Mouse (Mus musculus) liver, embryonic 12.5 days (tissue): ENCODE data around the gene Rcan2. TPM values are rescaled to one million over a fixed set of nuclear protein-coding genes. Genes with fewer than 3 reads are reported as not detected.

Experiments used
- ATAC-seq: fragments of 200-750 bp; cut with Nextera tagmentation; 2 replicates; pipeline ENCODE4 v1.8.0; 2017; ENCODE audit warnings: moderate number of reproducible peaks, mild to moderate bottlenecking, moderate library complexity
- H3K27ac ChIP-seq: fragments of 300-500 bp; sonication (generic); 2 replicates; pipeline ENCODE4 v1.5.1; 2016; ENCODE audit warnings: mild to moderate bottlenecking
- H3K27me3 ChIP-seq: fragments of 300-500 bp; sonication (generic); replicated peaks from 2 replicates; pipeline ENCODE4 v1.6.1; 2016; ENCODE audit warnings: mild to moderate bottlenecking, moderate library complexity
- H3K36me3 ChIP-seq: fragments of 300-500 bp; sonication (generic); 2 replicates; pipeline ENCODE4 v1.6.1; 2016; ENCODE audit warnings: mild to moderate bottlenecking, moderate library complexity
- H3K4me1 ChIP-seq: fragments of 300-500 bp; sonication (generic); 2 replicates; pipeline ENCODE4 v1.6.1; 2016
- H3K4me2 ChIP-seq: fragments of 300-500 bp; sonication (generic); 2 replicates; pipeline ENCODE4 v1.6.1; 2016; ENCODE audit warnings: mild to moderate bottlenecking, moderate library complexity
- H3K4me3 ChIP-seq: fragments of 300-500 bp; sonication (generic); 2 replicates; pipeline ENCODE4 v1.5.1; 2016; ENCODE audit warnings: mild to moderate bottlenecking, moderate library complexity
- H3K9ac ChIP-seq: fragments of 300-500 bp; sonication (generic); 2 replicates; pipeline ENCODE4 v1.6.1; 2016; ENCODE audit warnings: mild to moderate bottlenecking, moderate library complexity
- H3K9me3 ChIP-seq: fragments of 300-500 bp; sonication (generic); replicated peaks from 2 replicates; pipeline ENCODE4 v1.6.1; 2016; ENCODE audit warnings: mild to moderate bottlenecking, moderate library complexity
- WGBS: fragments of 180-500 bp; shearing (Covaris S2); methylation state at CpG from one replicate; pipeline ENCODE4 v1.1.7; 2016; ENCODE audit not compliant: insufficient replicate concordance; 5-methylcytosine and 5-hydroxymethylcytosine counted together
- polyA plus RNA-seq: library from polyadenylated mRNA; unstranded; fragments of >200 nt; fragmentation: Nextera tagmentation; extraction: Ambion mirVana; gene quantifications from 2 replicates; pipeline ENCODE4 v1.2.1, GENCODE M21; 2016

Gene Rcan2
- polyA plus RNA-seq, 1 experiment from 2014 or later, result 1.9 TPM

DNA sequence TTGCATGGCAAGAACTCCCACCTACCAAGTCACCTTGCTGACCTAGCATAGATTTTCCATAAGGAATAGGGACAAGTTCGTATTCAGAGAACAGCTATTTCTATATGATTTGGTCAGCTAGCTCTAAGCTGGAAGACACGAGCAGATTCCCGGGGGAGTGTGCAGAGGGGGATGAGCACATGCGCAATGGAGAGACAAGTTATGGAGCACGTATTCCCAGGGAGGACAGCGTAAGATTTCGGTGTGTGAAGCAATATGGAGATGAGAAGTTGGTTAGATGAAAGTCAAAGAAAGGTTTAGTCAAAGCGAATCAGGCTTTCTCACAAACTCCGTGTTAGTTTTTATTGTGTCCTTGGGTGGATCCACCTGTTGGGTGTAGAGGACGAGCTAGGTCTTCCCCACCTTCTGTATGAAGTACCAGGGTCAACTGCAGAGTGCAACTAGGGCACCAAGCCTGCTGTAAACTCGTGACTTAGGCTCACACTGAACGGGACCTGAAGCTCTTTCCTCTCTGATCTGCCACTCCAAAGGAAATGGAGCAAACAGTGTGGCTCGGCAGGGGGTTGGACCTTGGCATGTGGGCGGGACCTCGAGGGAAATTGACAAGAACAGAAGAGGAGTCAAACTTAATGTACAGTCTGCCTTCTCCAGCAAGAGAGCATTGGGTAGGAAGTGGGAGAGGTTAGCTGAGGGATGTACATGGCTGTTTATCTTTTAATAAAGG, 31.4 kb downstream of the Rcan2 start:
- no peak overlapping the region for H3K4me3 ChIP-seq
- H3K9me3 ChIP-seq, result no peaks in the 10 kb centered on the region
- H3K4me1 ChIP-seq, result no peaks in the 10 kb centered on the region
- no peaks in the 10 kb centered on the region for H3K27me3 ChIP-seq
- H3K4me2 ChIP-seq, result no peak overlapping the region
- 0 out of 2 replicates have a peak, but pooled peaks have one; percentile 35 for ATAC-seq
- 52% methylated on average over 15 of the region's 15 CpGs for WGBS
- H3K27ac ChIP-seq, result no peak overlapping the region
- no peaks in the 10 kb centered on the region for H3K36me3 ChIP-seq
- H3K9ac ChIP-seq, result no peak overlapping the region

DNA sequence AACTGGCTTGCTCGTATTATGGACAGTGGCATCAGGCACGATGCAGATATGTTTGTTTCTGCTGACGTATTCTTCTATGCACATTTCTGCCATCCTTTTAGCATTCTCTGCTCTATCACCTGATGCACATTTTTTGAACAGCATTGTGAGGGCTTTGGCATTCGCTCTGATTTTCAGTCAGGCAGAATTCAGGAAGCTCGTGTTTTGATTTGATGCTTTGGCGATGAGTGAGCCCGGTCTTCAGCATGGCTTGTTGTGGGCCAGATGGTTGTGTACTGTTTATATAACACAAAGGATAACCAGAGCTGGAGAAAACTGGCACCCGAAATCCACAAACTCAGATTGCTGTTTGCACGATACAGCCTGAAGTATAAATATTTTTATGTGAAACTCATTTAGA, 39.1 kb downstream of the Rcan2 start:
- no peak for ATAC-seq
- H3K9me3 ChIP-seq, result no peaks in the 10 kb centered on the region
- WGBS, result 68% methylated on average over 9 of the region's 9 CpGs

DNA sequence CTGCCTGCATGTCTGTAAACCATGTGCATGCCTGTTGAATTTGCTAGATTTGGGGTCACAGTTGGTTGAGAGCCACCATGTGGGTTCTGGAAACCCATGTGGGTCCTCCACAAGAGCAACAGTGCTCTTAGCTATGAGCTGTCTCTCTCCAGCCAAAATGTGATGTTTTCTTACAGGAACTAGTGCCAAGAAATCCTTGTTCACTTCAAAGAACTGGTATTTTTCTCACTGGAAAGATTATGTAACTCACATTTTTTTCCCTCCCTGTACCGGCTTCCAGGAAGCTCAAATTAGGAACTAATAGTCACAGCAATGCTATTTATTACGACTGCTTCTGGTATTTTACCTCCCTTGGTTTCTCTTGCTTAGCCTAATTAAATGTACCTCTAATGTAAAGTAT, 45.6 kb downstream of the Rcan2 start:
- ATAC-seq, result no peak
- Histone ChIP-seq H3K27me3 (no peaks in the 10 kb centered on the region), H3K4me1 (no peaks in the 10 kb centered on the region), H3K4me2 (no peak overlapping the region), H3K4me3 (no peak overlapping the region), H3K9me3 (no peaks in the 10 kb centered on the region), H3K36me3 (no peaks in the 10 kb centered on the region), H3K27ac (no peak overlapping the region), H3K9ac (no peak overlapping the region)
- WGBS, result 74% methylated on average over 2 of the region's 2 CpGs

More for the DNA sequence above, 39.1 kb downstream of the Rcan2 start:
- H3K27me3 ChIP-seq, result no peaks in the 10 kb centered on the region
- H3K9ac ChIP-seq, result no peak overlapping the region
- H3K4me3 ChIP-seq, result no peak overlapping the region
- no peaks in the 10 kb centered on the region for H3K4me1 ChIP-seq
- no peak overlapping the region for H3K27ac ChIP-seq
- no peaks in the 10 kb centered on the region for H3K36me3 ChIP-seq
- H3K4me2 ChIP-seq, result no peak overlapping the region

DNA sequence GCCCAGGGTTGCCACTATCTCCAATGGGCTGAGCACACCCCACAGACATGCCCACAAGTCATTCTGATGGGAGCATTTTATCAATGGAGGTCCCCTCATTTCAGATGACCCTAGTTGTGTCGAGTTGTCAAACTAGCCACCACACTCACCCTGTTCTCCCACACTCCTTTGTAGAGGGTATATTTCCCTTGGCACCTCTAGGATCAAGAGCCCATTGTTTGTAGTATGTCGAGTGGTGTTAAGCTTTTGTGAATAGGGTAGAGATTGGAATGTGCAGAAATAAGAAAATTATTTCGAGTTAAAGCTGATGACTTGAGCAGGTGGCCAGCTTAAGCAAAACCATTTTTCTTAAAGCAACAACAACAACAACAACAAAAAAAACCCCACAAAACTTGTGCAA, 47.8 kb downstream of the Rcan2 start:
- Histone ChIP-seq H3K27ac (no peak overlapping the region), H3K36me3 (no peaks in the 10 kb centered on the region), H3K4me2 (no peak overlapping the region), H3K9ac (no peak overlapping the region), H3K9me3 (no peaks in the 10 kb centered on the region), H3K27me3 (no peaks in the 10 kb centered on the region), H3K4me1 (no peaks in the 10 kb centered on the region), H3K4me3 (no peak overlapping the region)
- no peak for ATAC-seq
- 49% methylated on average over 3 of the region's 3 CpGs for WGBS

DNA sequence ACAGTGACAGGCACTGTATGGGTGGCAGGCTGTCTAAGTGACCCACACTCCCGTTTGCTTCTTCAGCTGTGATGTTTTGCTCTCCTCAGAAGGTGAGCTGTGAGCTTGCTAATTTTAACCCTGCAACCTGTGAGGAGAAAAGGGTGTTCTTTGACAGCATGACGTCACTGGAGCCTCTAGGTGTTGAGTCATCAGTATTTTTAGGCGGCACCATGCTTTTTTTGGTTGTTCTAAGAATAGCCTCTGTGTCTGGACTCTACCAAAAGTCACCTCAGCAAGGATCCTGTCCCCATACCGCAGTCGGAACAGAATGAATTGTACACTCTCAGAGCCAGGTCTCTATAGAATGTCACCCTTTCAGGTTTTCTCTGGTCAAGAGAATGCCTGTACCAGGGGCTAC, 54.0 kb downstream of the Rcan2 start:
- no peaks in the 10 kb centered on the region for H3K36me3 ChIP-seq
- H3K9me3 ChIP-seq, result no peaks in the 10 kb centered on the region
- no peak overlapping the region for H3K4me3 ChIP-seq
- 45% methylated on average over 5 of the region's 5 CpGs for WGBS
- no peaks in the 10 kb centered on the region for H3K4me1 ChIP-seq
- no peak overlapping the region for H3K27ac ChIP-seq
- H3K9ac ChIP-seq, result no peak overlapping the region
- no peak for ATAC-seq
- no peaks in the 10 kb centered on the region for H3K27me3 ChIP-seq
- no peak overlapping the region for H3K4me2 ChIP-seq

DNA sequence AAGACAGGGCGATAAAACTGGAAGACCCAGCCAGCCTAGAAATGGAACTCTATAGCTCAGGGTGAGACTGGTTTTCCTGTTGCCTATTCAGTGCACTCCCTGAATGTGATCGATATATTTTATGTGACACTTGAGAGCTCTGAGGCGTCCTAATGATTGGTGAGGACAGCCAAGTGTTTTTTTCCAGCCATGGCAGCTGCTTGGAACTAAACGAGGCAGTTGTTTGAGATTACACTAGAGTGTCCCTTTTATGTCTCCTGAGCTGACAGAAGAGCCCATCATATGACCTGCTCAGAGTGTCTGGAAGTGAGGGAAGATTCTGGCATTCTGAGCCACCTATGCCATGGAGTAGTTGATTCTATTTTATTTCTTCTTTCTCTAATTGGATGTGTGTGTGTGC, 54.9 kb downstream of the Rcan2 start:
- Histone ChIP-seq H3K4me2 (no peak overlapping the region), H3K4me3 (no peak overlapping the region), H3K4me1 (no peaks in the 10 kb centered on the region), H3K27ac (no peak overlapping the region), H3K27me3 (no peaks in the 10 kb centered on the region), H3K9me3 (no peaks in the 10 kb centered on the region), H3K9ac (no peak overlapping the region), H3K36me3 (no peaks in the 10 kb centered on the region)
- 56% methylated on average over 4 of the region's 4 CpGs for WGBS
- ATAC-seq, result no peak

DNA sequence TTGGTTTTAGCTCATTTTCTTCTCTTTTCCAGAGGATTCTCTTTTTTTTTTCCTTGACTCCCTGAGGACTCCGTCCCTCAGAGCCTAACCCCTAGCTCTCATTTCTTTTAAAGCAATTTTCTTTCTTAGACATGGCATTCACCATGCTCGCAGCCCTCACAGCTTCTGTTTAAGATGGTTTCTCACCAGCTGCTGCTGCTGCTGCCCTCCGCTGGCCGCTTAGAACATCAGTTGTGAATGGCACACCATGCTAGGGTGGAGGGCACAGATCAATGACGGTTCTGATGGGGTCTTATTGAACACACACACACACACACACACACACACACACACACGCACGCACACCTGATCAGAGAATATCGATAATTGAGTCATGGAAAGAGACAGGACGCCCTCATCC, 67.7 kb downstream of the Rcan2 start:
- H3K9ac ChIP-seq, result no peak overlapping the region

DNA sequence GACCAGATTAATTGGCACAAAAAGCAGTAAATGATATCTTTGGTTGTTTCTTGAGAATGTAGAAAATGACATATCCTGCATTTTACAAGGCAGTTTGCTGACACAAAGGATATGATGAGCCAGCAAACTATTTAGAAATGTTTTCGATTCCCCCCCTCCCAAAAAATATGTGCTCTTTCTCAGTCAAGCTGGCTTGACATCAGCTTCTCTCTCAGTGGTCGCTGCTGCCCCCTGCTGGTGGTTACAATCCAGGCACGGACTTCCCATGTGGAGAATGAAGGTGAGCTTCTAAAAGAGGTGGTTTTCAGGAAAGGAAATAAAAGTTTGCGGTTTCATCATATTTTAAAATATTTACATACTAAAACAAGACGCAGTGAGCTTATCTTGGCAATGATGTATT, 68.5 kb downstream of the Rcan2 start:
- no peaks in the 10 kb centered on the region for H3K9me3 ChIP-seq
- no peaks in the 10 kb centered on the region for H3K27me3 ChIP-seq
- H3K4me2 ChIP-seq, result no peak overlapping the region
- H3K4me3 ChIP-seq, result no peak overlapping the region
- ATAC-seq, result no peak
- no peaks in the 10 kb centered on the region for H3K36me3 ChIP-seq
- H3K4me1 ChIP-seq, result no peaks in the 10 kb centered on the region
- 11% methylated on average over 5 of the region's 5 CpGs for WGBS
- H3K9ac ChIP-seq, result no peak overlapping the region
- H3K27ac ChIP-seq, result no peak overlapping the region

More for the DNA sequence above, 67.7 kb downstream of the Rcan2 start:
- no peak for ATAC-seq
- Histone ChIP-seq H3K27me3 (no peaks in the 10 kb centered on the region), H3K4me2 (no peak overlapping the region), H3K9me3 (no peaks in the 10 kb centered on the region), H3K4me1 (no peaks in the 10 kb centered on the region), H3K27ac (no peak overlapping the region), H3K4me3 (no peak overlapping the region), H3K36me3 (no peaks in the 10 kb centered on the region)
- WGBS, result 76% methylated on average over 9 of the region's 9 CpGs

DNA sequence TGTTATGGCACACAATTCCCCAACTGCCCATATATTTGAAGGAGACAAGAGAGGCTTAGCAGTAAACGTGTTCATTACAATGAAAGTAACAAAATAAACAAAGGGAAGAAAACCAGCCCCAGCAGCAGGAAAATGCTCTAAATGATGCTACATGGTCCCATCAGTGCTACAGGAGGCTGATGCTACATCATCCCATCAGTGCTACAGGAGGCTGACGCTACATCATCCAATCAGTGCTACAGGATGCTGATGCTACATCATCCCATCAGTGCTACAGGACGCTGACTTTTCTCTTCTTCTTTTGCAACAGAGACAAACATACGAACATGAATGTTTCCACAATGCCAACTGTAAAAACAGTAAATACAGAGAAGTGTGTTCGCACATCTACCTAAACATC, 73.3 kb downstream of the Rcan2 start:
- Histone ChIP-seq H3K36me3 (no peaks in the 10 kb centered on the region), H3K4me2 (no peak overlapping the region), H3K4me3 (no peak overlapping the region), H3K9ac (no peak overlapping the region), H3K27me3 (no peaks in the 10 kb centered on the region), H3K4me1 (no peaks in the 10 kb centered on the region), H3K27ac (no peak overlapping the region), H3K9me3 (no peaks in the 10 kb centered on the region)
- no peak for ATAC-seq
- WGBS, result 63% methylated on average over 5 of the region's 5 CpGs

DNA sequence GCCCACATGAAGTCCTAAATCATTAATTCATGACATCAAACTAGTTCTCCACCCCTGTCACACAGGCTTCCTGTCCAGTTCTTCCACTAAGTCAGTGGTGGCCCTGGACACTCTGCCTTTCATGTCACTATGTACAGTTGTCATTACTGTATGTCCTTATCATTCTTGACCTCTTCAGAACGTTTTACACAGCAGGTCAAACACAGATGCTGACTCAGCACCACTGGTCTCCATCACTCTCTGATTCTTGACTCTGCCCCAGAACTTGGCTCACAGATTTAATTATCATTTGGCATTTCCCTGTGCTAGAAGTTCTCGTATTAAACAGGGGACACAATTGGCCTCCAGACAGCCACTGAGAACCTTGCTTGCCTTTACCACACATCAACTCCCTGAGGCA, 76.3 kb downstream of the Rcan2 start:
- WGBS, result 31% methylated on average over 2 of the region's 2 CpGs
- Histone ChIP-seq H3K36me3 (no peaks in the 10 kb centered on the region), H3K4me1 (no peaks in the 10 kb centered on the region), H3K27ac (no peak overlapping the region), H3K4me3 (no peak overlapping the region), H3K4me2 (no peak overlapping the region), H3K9ac (no peak overlapping the region), H3K9me3 (no peaks in the 10 kb centered on the region), H3K27me3 (no peaks in the 10 kb centered on the region)
- no peak for ATAC-seq

DNA sequence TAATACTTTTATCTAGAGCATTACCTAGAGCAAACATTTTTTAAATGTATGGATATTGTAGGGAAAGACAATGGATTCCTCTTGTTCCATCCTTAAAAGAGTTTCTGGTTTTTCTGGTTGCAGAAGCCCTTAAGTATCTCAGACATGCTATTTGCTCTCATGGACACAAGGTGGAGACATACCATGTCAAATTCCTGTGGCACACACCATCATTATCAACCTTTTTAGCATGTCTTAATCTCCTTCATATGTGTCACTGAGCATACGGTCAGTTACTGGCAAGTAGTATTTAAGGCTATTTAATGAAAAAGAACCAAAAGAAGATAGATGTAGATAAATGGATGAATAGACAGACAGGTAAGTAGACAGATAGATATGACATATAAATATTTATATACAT, 81.9 kb downstream of the Rcan2 start:
- H3K27me3 ChIP-seq, result no peaks in the 10 kb centered on the region
- no peak overlapping the region for H3K27ac ChIP-seq
- no peaks in the 10 kb centered on the region for H3K9me3 ChIP-seq
- ATAC-seq, result no peak
- no peaks in the 10 kb centered on the region for H3K4me1 ChIP-seq
- H3K4me3 ChIP-seq, result no peak overlapping the region
- no peaks in the 10 kb centered on the region for H3K36me3 ChIP-seq
- no peak overlapping the region for H3K4me2 ChIP-seq
- WGBS, result 21% methylated on average over 1 of the region's 1 CpGs
- no peak overlapping the region for H3K9ac ChIP-seq

DNA sequence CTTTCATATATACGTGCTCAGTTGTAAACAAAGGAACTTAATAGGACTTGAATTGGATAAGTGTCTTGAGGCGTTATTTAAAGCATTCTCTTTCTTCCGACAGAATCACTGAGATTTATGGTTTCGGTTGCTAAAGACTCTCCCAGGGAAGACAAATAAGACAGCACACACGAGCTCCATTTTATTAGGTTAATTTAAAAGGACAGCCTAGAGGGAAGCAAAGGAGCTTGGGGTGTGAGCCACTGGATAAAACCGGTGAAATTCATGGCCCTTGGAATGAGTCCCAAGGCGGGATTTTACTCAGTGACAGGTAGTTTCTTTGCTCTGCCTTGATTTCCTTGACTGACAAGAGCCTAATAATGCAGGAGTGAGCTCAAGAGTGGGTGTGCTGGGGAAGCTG, 85.1 kb downstream of the Rcan2 start:
- H3K9me3 ChIP-seq, result no peaks in the 10 kb centered on the region
- H3K27me3 ChIP-seq, result no peaks in the 10 kb centered on the region
- H3K4me1 ChIP-seq, result no peaks in the 10 kb centered on the region
- no peak overlapping the region for H3K27ac ChIP-seq
- WGBS, result 64% methylated on average over 7 of the region's 7 CpGs
- no peak for ATAC-seq
- no peak overlapping the region for H3K4me3 ChIP-seq
- H3K4me2 ChIP-seq, result no peak overlapping the region
- no peak overlapping the region for H3K9ac ChIP-seq
- H3K36me3 ChIP-seq, result no peaks in the 10 kb centered on the region

DNA sequence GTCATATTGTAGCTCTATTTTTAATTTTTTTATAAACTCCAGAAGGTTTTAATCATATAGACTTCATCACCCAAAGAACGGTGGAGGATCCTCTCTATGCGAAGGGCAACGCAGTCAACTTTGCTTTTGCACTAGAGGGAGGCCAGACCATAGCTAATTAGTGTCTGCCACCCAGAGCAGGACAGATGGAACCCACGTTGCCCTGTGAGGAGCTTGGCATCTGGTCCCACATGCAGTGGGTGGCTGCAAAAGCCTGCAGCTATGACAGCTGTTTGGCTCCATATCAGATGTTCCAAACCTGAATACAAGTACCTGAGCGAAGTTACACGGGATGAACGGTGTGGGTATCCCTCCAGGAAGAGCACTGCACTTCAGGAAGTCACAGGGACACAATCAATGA, 86.8 kb downstream of the Rcan2 start:
- H3K36me3 ChIP-seq, result no peaks in the 10 kb centered on the region
- no peak overlapping the region for H3K9ac ChIP-seq
- H3K4me1 ChIP-seq, result no peaks in the 10 kb centered on the region
- no peaks in the 10 kb centered on the region for H3K27me3 ChIP-seq
- no peak overlapping the region for H3K4me2 ChIP-seq
- H3K4me3 ChIP-seq, result no peak overlapping the region
- H3K27ac ChIP-seq, result no peak overlapping the region
- WGBS, result 61% methylated on average over 7 of the region's 7 CpGs
- H3K9me3 ChIP-seq, result no peaks in the 10 kb centered on the region
- no peak for ATAC-seq
